Mouse (Mus musculus): ENCODE measurements around the gene Nkiras1.
"Not testable (repeated sequence)": the region's sequence is repeated elsewhere in the genome, so short reads cannot be mapped to it uniquely, and the experiment has no call there.

The Nkiras1 gene

DNA sequence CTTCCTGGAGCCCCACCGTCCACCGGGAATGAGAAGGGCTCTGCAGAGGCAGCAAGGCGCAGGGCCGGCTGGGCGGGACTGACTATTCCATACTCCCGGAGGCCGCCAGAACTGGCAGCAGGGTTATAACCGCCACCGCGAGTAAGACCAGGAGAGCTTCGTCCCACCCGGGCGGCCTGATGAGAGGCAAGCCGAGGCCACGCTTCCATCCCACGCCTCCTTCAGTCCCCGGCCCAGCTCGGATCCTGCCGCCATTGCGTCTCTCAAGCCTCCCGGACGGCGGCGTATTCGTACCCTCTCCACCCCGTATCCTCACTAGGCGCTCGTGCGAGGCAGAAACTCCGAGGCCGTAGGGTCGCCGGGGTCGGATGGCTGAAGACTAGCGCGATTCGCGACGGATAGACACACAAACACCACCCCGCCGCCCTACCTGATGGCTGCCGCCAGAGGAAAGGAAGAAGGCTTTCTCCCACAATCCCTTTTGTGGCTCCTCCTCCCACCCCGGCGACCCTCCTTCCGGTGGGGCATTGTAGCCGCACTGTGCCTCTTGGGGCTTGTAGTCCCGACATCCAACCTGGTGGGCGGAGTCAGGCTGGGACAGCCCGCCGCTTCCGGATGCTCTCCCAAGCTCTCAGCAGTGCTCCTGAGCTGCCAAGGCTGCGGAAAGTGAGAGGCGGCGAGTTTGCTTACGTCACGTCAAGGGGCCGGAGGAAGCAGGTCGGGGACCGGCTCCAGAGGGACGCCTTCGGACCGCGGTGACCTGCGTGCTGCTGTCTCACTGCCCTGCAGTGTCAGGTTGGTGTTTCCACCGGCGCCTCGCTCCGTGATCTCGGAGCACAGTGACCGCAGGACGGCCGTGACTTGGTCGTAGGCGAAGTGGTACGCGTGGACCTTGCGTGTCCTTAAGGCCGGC lies at the start of gene Nkiras1, which contains the start of gene Rpl15:
Gene Nkiras1 (plus strand): TSS at position 608 of the 913 bp plus-strand sequence.
Gene Rpl15 (minus strand): TSS at position 863 of the 913 bp plus-strand sequence.
- DNase-seq (ENCODE audit: low spot score in 2 of 2): peak; percentile 96

- no peak for DNase-seq (ENCODE audit: low spot score in 2 of 2)
These were observed 49.0 kb upstream of the Nkiras1 start for GRCm38 (mm10) chr14:18221977-18222376.

GRCm38 (mm10) chr14:18225431-18225830 lies 45.5 kb upstream of the Nkiras1 start:
- not testable (repeated sequence) for DNase-seq (ENCODE audit: low spot score in 2 of 2)

GRCm38 (mm10) chr14:18226181-18226580 lies 44.8 kb upstream of the Nkiras1 start:
- not testable (repeated sequence) for DNase-seq (ENCODE audit: low spot score in 2 of 2)

- DNase-seq (ENCODE audit: low spot score in 2 of 2): not testable (repeated sequence)
These were observed 41.2 kb upstream of the Nkiras1 start for GRCm38 (mm10) chr14:18229751-18230150.

- not testable (repeated sequence) for DNase-seq (ENCODE audit: low spot score in 2 of 2)
These were observed 39.1 kb upstream of the Nkiras1 start for GRCm38 (mm10) chr14:18231866-18232265.

GRCm38 (mm10) chr14:18233076-18233475 lies 37.9 kb upstream of the Nkiras1 start:
- no peak for DNase-seq (ENCODE audit: low spot score in 2 of 2)

- no peak for DNase-seq (ENCODE audit: low spot score in 2 of 2)
These were observed 36.7 kb upstream of the Nkiras1 start for GRCm38 (mm10) chr14:18233981-18234960.

DNA sequence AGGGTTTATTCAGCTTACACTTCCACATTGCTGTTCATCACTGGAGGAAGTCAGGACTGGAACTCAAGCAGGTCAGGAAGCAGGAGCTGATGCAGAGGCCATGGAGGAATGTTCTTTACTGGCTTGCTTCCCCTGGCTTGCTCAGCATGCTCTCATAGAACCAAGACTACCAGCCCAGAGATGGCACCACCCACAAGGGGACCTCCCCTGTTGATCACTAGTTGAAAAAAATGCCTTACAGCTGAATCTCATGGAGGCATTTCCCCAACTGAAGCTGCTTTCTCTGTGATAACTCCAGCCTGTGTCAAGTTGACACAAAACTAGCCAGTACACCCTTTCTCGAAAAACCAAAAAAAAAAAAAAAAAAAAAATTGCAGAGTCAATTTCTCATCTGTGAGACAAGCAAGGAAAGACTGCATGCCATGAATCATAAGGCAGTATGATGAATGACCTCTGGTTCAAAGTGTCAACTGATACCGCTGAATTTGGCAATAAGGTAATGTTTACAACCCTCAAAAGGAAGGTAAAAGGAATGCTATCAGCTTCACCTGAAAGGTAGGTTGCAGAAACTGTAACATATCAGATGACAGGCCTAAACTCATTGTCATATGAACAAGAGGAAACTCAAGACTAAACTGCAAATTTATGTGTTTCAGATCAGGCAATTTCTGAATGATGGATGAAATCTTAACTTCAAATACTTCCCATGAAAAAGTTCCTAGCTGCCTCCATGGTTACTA lies 34.3 kb upstream of the Nkiras1 start:
- DNase-seq (ENCODE audit: low spot score in 2 of 2): not testable (repeated sequence)

GRCm38 (mm10) chr14:18237381-18237780 lies 33.6 kb upstream of the Nkiras1 start:
- DNase-seq (ENCODE audit: low spot score in 2 of 2): no peak

DNA sequence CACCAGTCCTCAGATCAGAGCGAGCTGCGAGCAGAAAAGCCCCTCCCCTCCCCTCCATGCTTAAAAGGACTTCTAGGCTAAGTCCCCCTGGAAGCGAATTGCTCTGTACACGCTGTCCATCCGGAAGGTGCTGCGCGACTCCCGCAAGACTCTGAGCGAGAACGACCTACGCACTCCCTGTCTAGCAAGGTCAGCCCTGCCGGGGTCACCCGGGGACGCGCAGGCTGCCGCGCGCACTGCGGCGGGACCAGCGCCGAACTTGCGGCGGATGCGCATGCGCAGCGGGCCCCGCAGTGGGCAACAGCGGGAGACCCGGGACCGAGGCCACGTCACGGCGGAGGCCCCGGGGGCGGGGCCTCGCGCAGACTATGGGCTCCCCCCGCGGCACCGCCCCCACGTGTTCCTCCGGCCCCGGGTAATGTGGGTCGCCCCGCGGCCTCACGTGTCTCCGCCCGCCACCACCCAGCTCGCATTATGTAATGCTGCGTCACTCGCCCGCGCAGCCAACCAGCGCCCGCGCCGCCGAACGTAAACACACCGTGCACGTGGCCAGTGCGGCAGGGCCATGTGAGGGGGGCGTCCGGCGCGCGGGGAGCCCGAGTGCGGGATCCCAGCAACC lies 32.7 kb upstream of the Nkiras1 start:
- peak; percentile 91 to 95 for DNase-seq (ENCODE audit: low spot score in 2 of 2)

- peak; percentile 92 to 94 for DNase-seq (ENCODE audit: low spot score in 2 of 2)
These were observed 31.9 kb upstream of the Nkiras1 start, which contains the start of gene Nr1d2 for GRCm38 (mm10) chr14:18238750-18239731. TSS of gene Nr1d2 (minus strand) at chr14:18239127.

DNA sequence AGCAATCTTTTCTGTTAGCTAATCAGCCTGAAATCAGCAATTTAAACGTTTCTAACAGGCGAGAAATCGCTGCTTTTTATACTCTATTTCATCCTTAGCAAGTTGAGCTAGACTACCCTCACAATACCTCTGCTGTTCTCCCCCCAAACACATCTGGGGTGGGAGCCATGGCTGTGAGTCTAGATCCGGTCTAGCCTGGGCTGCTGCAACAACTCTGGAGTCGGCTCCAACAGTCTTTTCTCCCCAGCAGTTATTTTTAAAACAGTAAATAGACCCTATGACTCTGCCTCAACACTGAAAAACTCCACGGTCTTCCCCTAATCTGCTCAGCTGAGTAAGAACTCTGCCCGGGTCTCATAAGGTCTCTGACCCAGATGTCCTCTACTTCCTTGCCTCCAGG lies 30.8 kb upstream of the Nkiras1 start:
- DNase-seq (ENCODE audit: low spot score in 2 of 2): no peak

GRCm38 (mm10) chr14:18241786-18242185 lies 29.1 kb upstream of the Nkiras1 start:
- no peak for DNase-seq (ENCODE audit: low spot score in 2 of 2)

GRCm38 (mm10) chr14:18242638-18243130 lies 28.3 kb upstream of the Nkiras1 start:
- DNase-seq (ENCODE audit: low spot score in 2 of 2): no peak

- DNase-seq (ENCODE audit: low spot score in 2 of 2): no peak
These were observed 9.7 kb upstream of the Nkiras1 start for GRCm38 (mm10) chr14:18261203-18261602.

DNA sequence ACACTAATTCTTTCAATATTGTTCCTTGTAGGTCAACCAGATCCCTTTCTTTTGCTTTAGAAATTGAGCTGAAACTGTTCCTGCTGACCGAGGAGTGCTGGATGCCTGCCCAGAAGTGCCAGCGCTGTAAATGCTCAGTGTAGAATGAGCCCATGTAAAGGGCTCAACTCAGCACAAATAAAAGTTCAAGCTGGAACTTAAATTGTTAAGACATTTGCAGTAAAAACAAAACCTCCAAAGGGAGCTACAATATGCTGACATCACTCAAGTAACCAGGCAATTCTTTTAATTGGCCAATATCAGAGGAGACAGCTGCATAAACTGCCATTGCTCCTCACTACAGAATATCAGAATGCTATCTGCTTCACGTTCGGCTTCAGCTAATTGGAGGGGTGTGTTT lies 7.5 kb upstream of the Nkiras1 start:
- DNase-seq (ENCODE audit: low spot score in 2 of 2): no peak

DNA sequence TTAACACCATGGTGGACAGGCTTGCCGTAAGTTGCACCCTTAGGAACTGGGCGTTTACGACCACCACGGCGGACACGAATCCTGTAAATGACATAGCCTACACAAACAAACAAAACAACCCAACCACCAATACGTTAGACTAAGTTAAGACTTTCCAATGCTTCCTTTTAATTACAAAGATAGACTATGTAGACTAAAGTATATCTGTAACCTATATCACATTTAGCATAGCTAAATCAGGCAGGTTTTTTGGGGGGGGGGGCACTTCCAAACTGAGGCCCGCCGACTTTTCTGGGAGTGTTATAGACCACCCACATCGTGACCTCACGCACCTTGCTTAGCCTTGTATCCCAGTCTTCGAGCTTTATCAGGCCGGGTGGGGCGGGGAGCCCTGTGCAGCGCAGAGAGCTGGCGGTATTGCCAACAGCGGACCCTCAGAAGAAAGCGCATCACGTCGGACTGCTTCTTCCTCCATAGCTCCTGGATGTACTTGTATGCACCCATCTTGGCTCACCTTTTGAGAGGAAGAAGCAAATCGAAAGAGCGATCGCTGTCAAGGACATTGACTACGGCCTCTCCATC lies 898 bp upstream of the Nkiras1 start:
- not testable (repeated sequence) for DNase-seq (ENCODE audit: low spot score in 2 of 2)

- DNase-seq (ENCODE audit: low spot score in 2 of 2): no peak
These were observed 730 bp downstream of the Nkiras1 start for GRCm38 (mm10) chr14:18271666-18272065.
